Mouse (Mus musculus): ENCODE measurements around the gene 2900026A02Rik.

2900026A02Rik gene

DNA sequence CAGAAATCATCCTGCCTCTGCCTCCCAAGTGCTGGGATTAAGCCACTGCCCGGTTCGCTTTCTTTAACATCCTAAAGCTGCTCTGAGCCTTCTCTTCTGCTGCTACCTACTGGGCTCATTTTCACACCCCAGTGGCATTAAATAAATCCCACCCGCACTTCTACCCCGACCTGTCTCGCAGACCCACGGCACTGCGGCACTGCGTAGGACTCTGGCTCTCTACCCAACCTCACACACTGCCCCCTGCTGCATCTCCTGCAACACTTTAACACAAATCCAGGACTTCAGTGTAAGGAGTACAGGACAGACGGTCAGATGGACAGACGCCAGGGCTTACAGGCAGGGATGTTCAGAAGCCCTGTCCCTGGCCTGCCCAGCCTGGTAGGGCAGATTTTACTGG lies 45.1 kb downstream of the 2900026A02Rik start:
- no peak for DNase-seq (ENCODE audit: low spot score in 2 of 2)

GRCm38 (mm10) chr5:113174916-113175692 lies 45.9 kb downstream of the 2900026A02Rik start:
- DNase-seq (ENCODE audit: low spot score in 2 of 2) = no peak

- DNase-seq (ENCODE audit: low spot score in 2 of 2) = peak in 1 of 2 experiments; percentile 65
Measured at GRCm38 (mm10) chr5:113173318-113173717, 47.7 kb downstream of the 2900026A02Rik start.

- DNase-seq (ENCODE audit: low spot score in 2 of 2) = no peak
Measured at GRCm38 (mm10) chr5:113171968-113172578, 49.0 kb downstream of the 2900026A02Rik start.

DNA sequence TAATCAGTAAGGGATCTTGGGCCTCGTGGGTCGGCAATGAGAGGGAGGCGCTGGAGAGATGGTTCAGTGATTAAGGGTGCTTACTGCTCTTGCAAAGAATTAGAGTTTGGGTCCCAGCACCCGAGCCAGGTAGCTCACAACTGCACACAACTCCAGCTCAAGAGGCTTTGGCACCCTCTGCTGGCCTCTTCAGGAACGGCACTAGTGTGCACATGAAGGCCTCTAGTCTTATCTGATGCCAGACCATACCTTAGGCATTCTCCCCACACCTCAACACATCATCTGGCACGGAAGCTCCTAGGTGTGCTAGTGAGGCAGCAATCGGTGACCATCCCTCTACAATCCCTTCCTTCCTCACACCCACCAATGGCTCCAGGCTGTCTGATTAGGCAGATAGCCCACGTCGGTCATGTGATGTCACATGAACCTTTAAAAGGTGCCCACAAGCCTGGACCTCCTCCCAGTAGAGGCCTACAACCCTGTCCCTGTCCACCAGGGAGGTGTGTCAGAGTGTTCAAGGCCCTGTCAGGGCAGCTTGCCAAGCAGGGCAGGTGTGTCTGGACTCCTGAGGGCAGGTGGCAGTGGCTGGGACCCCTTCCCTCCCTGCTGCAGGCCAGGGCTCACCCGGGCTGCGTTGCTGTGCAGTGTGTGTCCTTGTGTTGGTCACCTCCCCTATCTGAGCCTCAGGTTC lies 50.8 kb downstream of the 2900026A02Rik start:
- DNase-seq (ENCODE audit: low spot score in 2 of 2) = no peak

GRCm38 (mm10) chr5:113167733-113168132 lies 53.3 kb downstream of the 2900026A02Rik start:
- no peak for DNase-seq (ENCODE audit: low spot score in 2 of 2)

DNA sequence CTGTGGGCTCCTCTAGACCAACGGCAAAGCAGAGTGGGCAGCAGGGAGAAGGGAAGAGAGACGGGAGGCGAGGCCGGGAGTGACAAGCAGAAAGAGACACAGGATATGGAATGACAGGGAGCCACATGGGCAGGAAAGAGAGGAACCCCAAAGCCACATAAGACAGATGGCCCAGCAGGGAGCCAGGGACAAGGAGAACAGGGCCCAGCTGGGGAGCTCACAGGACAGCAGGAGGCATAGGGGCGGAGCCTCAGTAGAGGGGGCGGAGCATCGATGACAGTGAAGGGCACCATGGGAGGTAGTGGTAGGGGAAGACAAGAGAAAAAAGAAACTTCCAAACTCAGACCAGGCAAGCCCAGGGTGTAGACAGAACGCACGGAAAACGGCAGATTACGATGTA lies 55.6 kb downstream of the 2900026A02Rik start:
- no peak for DNase-seq (ENCODE audit: low spot score in 2 of 2)

GRCm38 (mm10) chr5:113164873-113165441 lies 56.1 kb downstream of the 2900026A02Rik start:
- DNase-seq (ENCODE audit: low spot score in 2 of 2) = peak in 1 of 2 experiments; percentile 55

GRCm38 (mm10) chr5:113164448-113164847 lies 56.6 kb downstream of the 2900026A02Rik start:
- no peak for DNase-seq (ENCODE audit: low spot score in 2 of 2)

GRCm38 (mm10) chr5:113163116-113163515 lies 57.9 kb downstream of the 2900026A02Rik start:
- no peak for DNase-seq (ENCODE audit: low spot score in 2 of 2)

- no peak for DNase-seq (ENCODE audit: low spot score in 2 of 2)
Measured at GRCm38 (mm10) chr5:113162699-113163098, 58.3 kb downstream of the 2900026A02Rik start.

GRCm38 (mm10) chr5:113161576-113161975 lies 59.5 kb downstream of the 2900026A02Rik start:
- DNase-seq (ENCODE audit: low spot score in 2 of 2) = no peak

- no peak for DNase-seq (ENCODE audit: low spot score in 2 of 2)
Measured at GRCm38 (mm10) chr5:113160320-113160719, 60.7 kb downstream of the 2900026A02Rik start.

DNA sequence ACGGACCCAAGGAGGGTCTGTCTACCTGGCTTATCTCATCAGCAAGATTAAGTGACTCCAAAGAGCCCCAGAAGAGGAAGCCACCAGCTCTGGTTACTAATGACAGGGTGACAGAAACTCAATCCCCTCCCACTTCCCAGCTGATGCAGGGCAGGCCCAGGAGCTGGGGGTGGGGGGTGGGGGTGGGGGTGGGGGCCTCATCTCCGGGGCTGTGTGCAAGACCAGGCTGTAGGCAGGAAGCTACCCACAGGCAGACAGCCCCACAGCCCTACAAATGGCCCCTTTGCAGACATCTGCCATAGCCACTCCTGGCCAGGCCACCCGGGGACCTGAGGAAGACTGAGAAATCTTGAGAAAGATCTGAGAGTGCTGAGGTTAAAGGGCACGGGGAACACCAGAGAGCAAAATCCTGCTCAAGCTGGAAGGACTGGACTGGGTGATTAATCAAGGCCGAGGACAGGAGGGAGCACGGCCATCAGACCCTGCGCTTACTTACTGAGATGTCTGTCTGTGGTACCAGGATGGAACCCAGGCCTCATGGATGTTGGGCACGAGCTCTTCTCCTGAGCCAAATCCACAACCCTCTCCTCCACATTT lies 62.2 kb downstream of the 2900026A02Rik start:
- DNase-seq (ENCODE audit: low spot score in 2 of 2) = no peak

DNA sequence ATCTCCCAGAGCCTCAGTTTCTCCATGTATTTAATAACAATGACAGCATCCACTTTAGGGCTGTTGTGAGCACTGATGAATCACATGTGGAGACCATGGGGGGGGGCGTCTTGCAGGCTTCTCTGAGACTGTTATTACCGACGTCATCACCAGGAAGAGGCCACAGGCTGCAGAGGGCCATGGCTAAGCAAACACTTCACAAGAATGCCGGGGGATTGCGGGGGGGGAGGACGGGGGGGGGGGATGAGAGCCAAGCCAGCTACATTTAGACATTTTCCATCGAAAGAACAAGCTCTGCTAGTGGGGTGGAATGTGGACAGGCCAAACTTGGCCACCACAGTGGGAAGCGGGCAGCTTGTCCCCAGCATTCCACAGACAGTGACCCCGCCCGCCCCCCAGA lies 63.4 kb downstream of the 2900026A02Rik start:
- no peak for DNase-seq (ENCODE audit: low spot score in 2 of 2)

DNA sequence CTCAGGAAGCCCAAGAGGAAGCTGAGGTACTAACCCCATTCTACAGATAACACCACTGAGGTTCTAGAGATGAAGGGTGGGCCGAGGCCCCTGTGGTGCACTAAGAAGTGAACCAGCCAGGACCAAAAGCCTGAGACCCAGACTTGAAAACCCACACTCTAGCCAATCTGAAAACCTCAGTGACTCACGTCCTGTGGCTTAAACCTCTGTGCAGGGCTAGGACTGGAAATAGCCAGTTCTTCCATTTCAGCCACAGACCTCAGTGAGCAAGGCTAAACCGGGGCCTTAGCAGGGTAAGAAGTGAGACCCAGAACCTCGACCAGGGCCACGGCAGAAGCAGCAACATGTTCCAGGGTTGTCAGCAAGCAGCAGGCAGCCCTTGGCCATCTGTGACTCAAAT lies 64.0 kb downstream of the 2900026A02Rik start:
- DNase-seq (ENCODE audit: low spot score in 2 of 2) = no peak

GRCm38 (mm10) chr5:113155133-113155532 lies 65.9 kb downstream of the 2900026A02Rik start:
- peak; percentile 79 to 80 for DNase-seq (ENCODE audit: low spot score in 2 of 2)

- DNase-seq (ENCODE audit: low spot score in 2 of 2) = no peak
Measured at GRCm38 (mm10) chr5:113154441-113154840, 66.6 kb downstream of the 2900026A02Rik start.

- DNase-seq (ENCODE audit: low spot score in 2 of 2) = no peak
Measured at GRCm38 (mm10) chr5:113153508-113153830, 67.6 kb downstream of the 2900026A02Rik start.

GRCm38 (mm10) chr5:113152663-113153507 lies 68.2 kb downstream of the 2900026A02Rik start:
- DNase-seq (ENCODE audit: low spot score in 2 of 2) = no peak

DNA sequence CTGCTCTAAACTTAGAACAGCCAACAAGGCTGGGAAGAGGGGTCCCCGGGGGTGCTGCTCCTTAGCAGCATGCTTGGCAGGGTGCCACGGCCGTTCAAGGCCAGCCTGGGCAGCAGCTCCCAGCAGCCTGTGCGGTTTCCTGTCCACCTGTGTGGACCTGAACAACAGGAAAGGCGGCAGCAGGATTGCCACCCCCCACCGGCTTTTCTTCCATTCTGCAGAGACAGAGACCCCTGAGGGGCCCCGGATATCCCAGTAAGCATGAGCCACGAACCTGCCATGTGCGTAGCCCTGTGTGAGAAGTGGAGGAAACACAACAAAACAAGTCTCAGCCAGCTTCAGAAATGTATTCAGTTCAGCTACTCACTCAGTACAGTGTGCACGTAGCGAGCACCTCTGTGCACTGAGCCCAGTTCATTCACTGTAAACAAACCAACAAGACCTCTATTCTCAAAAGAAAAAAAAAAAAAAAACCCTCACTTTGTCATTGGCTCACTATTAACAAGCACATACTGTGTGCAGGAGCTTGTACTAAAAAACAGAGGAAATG lies 69.4 kb downstream of the 2900026A02Rik start:
- no peak for DNase-seq (ENCODE audit: low spot score in 2 of 2)
